Mouse (Mus musculus) urinary bladder, adult 18-20 months (tissue): ENCODE measurements at regions not wholly inside any gene's neighbourhood (a gene's known extent, or its start where the extent isn't known, plus 50 kb on each side); places are given as distances from the start of the nearest gene placed in this dataset.
A peak's percentile ranks its signal among the peaks of the same experiment; 100 is the strongest.

Experiments used
- DNase-seq, 2 experiments: peaks; one replicate each; pipeline ENCODE4 v3.0.0; 2022; ENCODE audit warnings: low spot score in 2 of 2, mixed read lengths in 2 of 2

DNA sequence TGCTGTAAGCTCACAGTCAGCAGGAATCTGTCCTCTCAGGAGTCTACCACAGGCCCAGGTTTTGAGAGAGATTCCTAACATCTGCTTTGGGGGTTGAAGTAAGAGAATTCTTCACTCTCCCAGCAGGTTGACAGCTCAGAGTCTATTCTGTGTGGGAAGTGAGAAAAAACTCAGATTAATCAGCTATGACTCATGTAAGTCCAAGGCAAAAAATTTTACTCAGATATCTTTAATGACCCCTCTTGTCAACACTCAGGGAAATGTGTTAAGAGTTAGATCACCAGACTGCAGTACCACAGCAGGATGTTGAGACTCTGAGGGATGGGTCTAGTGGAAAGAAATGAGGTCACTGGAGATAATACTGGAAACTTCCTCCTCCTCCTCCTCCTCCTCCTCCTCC is 688.4 kb downstream of the Hs3st4 start:
- no peak for DNase-seq

DNA sequence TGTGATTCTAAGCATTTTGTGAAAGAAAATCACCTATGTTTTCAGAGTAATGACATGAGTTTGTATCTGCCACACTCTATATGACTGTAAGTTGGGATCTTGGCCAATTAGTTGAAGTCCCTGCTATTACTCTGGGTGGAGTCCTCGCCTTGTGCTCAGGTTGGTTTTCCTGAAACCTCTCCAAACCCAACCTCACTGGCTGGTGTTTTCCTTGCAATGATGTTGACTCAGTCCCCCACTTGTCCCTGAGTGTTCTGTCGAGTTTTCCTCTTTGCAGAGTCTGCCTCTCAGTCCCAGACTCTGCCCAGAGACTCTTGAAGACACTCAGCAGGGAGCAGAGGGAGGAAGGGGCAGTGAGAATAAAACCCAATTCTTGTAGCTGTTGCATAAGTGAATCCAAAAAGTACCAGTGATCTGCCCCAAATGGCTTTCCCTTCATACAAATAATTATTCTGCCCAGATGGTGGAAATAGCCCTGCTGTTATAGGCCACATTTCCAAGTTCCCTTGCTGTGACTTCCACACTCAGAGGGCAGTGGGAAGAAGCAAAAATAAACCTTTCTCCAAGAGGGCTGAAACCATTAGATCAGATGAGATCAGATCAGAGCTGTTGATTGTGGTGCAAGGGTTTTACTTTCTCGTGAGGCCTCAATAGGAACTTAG is 694.3 kb downstream of the Hs3st4 start:
- DNase-seq, result no peak

GRCm38 (mm10) chr7:124680561-124680960 is 697.9 kb downstream of the Hs3st4 start:
- DNase-seq, result no peak

DNA sequence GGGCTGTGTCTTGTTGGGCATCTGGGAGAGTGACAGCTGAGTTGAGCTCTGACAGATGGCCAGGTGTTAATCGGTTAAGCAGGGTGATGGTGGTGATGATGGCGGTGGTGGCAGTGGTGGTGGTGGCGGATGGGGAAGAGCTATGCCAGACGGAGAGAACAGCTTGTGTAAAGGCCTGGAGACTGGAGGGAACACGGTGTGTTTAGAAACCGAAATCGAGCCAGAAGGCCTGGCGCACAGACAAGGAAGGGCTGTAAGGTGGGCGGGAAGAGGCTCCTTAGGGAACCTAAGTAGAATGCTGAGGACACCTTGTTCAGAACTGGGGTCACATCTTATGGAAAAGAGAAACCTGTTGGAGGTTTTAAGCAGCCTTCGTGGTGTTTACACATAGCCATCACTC is 698.5 kb downstream of the Hs3st4 start:
- DNase-seq, result no peak

DNA sequence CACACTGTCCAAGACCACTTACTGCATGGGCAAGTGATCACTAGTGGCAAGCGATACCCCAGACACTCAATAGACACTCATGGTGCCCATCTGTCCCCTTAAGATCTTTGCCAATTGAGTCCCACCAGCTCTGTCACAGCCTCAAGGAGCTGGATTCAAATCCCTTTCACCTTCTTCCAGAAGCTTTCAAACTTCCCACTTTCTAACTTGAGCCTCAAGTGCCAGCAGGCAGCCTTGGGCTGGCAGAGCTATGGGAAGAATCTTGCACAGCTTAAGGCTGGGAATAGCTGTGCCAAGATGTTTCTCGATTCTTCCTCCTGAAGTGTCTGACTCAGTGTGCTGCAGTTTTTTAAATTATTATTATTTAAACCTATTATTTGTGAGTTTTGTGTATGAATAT is 699.2 kb downstream of the Hs3st4 start:
- DNase-seq, result no peak

DNA sequence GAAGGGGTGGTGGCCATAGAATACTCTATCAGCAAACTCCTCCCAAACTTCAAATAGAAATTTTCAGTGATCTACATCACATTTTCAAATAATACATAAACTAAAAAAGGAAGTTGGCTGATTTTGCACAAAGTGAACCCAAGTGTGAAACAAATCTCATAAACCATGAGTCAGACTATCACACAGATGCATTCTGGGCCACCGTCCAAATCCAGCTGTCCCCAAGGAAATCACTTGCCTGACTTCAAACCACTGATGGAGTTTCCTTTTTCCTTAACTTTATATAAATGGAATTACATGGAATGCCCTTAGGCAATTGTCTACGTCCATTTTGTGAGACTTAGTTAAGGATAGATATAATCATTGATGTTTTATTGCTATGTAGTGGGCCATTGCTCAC is 702.8 kb downstream of the Hs3st4 start:
- peak in 1 of 2 experiments; percentile 10 for DNase-seq

GRCm38 (mm10) chr7:124704163-124704824 is 721.6 kb downstream of the Hs3st4 start:
- no peak for DNase-seq

- DNase-seq, result no peak
These were observed 724.5 kb downstream of the Hs3st4 start for GRCm38 (mm10) chr7:124707143-124707542.

DNA sequence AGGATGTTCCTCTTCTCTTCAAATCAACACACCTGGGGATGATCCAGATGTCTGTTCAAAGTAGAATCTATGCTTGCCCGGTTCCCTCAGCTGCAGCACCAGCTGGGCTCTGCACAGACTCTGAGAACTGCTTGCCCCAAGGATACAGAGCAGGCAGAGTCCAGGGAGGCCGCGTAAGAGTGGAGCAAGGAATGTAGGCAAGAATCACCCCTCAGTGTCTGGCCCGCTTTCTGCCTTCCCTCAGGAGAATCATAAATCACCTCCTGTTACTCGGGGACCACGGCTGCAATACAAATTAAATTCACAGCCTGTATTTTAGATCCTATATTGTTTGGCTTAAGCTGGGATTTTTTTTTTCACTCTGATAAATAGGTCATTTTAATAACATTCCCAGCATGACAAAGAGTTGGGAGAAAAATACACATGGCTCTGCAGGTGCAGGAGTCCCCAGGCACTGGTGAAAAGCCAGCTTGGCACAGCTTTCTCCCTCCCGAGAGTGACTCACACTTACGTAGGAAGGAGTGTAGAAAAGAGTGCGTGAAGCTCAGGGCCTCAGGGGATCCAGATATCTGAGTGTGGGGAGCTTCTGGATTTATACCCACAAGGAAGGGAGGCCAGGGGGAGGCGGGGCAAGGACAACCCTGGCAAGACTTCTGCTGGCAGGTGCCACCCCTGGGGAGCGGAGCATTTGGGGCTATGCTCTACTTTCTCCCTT is 726.3 kb downstream of the Hs3st4 start:
- DNase-seq, result peak in 1 of 2 experiments; percentile 5

DNA sequence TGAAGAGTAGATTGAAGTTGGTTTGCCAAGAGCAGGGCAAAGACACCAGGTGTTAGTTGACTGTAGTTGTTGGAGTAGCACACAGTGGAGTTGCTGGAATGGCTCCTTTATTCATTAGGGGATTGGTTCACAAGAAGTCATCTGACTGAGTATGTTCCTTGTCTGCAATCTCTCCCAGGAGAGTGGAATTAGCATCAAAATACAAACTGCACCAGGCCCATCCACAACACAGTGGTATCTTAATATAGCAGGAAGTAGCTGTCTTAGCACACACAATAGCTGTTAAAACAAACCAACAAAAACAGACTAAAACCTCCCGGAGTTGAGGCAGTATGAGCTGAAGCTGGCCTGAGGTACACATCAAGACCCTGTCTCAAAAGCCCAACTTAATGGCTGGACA is 723.5 kb upstream of the Kdm8 start:
- no peak for DNase-seq

GRCm38 (mm10) chr7:124742086-124742485 is 702.4 kb upstream of the Kdm8 start:
- DNase-seq, result no peak

DNA sequence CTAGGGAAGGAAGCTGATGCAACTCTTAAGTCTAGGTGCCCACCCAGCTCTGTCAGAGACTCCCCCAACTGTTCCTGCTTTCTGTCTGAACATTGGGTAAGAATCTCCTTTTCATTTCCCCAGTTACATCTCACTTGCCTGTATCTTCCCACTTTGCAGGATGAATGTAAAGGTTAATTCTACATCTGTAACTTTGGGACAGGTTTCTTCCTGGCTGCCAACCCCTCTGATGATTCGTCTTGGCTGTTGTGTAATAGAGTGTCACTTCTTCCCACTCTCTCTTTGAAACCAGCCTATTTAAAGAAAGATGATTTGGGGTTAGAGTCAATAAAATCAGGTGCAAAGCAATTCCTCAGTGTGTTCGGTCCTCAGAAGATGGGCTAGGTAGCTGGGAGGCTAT is 698.2 kb upstream of the Kdm8 start:
- DNase-seq, result no peak

- DNase-seq, result no peak
These were observed 696.1 kb upstream of the Kdm8 start for GRCm38 (mm10) chr7:124748396-124748795.

DNA sequence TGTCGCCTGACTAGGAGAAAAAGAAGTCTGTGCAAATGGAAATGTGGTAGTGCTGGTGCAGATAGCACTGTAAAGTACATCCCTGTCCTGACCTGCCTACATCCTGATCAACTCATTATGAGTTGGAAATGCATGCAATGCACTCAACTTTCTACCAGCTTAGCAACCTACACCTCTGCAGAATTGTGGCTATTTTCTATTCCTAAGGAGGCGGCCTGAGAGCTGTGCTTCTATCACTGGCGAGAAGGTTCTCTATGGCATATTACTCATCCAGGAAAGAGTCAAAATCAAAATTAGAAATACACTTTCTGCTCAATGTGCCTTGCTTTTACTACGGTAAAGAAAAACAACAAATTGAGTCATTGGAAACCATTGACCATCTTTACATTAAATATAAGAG is 685.4 kb upstream of the Kdm8 start:
- DNase-seq, result no peak

DNA sequence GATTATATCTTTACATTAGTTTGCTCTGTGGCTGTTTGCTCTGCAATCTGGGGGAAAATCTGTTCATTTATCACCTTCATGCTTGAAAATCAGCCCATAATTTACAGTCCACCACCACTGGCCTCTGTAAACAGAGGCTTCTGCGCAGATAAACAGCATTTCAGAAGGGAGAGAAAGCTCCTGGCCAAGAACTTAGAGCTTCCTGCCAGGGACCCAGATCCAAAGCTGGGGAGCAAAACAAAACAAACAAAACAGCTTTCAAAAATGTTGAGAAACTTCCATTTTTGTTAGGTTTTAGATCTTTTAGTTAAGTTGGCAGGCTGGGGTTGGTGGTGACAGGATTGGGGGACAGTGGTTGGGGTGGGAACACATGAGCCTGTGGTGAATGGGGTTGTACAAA is 666.7 kb upstream of the Kdm8 start:
- no peak for DNase-seq

GRCm38 (mm10) chr7:124782816-124783215 is 661.7 kb upstream of the Kdm8 start:
- no peak for DNase-seq

DNA sequence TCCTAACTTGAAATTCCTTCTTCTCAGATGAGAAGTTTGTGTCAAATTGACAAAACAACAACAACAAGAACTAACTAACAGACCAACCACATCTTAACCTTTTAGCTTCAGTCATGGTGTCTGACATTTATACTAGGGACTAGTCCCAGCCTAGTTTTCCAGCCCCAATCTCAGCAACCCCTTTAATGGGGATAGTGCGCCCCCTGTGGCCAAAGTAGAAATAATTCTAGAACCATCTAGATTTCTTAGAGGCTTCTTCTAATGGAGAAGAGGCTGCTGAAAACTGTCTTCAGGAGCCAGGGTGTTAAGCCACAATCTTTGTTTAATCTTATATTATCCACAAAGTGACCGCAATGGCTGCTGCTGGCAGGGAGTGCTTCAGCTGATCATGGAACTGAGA is 659.5 kb upstream of the Kdm8 start:
- DNase-seq, result no peak

- no peak for DNase-seq
These were observed 658.6 kb upstream of the Kdm8 start for GRCm38 (mm10) chr7:124785896-124786295.

- DNase-seq, result no peak
These were observed 655.7 kb upstream of the Kdm8 start for GRCm38 (mm10) chr7:124788781-124789180.

DNA sequence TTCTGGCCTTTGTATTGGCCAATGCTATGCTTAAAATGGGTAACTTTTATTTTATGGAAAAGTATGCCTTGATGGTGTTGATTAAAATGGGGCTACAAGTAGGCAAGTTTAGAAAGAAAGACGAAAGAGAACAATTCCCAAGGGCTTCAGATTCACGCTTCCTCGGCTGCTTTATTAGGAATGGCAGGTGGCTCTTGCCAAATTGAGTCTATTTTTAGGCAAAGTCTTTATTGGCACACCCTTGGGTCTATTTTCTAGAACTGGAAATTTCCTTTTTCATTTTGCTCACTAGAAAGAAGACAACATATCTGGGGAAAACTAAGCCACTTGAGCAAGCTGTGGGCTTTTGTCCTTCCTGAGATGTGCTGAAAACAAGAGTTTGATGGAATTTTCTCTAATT is 641.4 kb upstream of the Kdm8 start:
- DNase-seq, result no peak

GRCm38 (mm10) chr7:124834692-124835091 is 609.8 kb upstream of the Kdm8 start:
- DNase-seq, result no peak

DNA sequence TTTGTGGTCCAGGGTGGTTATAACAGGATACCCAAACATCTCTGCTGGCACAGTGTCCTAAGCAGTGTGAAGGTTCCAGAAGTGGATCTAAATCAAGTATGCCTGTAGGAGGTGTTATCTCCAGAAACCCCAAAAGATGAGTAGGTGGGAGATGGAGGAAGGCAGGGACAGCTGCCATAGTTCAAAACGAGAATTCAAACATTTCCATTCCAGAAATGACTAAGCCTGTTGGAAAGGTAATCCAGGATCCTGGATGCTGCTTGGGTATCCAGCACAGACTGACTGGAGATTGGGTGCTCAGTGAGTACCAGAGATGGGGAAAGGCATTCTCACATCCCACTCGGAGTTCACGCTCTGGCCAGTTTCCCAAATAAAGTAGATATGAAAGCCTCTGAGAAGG is 607.9 kb upstream of the Kdm8 start:
- no peak for DNase-seq

DNA sequence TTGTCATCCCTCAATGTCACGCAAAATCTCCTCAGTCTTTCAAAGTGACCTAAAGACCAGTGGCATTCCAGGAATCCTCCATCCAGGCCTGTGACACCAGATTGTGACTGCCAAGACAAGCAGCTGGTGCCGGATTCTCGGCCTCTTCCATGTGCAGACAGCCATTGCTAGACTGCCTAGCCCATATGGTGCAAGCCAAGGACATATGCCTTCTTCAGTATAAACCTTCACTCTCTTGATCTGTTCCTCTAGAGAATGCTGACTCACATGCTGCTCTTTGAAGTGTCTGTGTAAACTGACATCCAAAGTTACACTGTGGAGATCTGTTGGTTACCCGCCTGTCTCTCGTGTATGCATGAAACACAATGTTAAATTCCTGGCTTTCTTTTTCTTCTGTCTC is 589.4 kb upstream of the Kdm8 start:
- DNase-seq, result no peak
